Mouse (Mus musculus) induced T-regulatory cell, adult 2 months (primary cell): ENCODE data around the gene Pif1.
A peak's percentile ranks its signal among the peaks of the same experiment; 100 is the strongest.

Experiments
- DNase-seq: peaks from one replicate; pipeline ENCODE4 v3.0.0-alpha.2; 2012; ENCODE audit warnings: low read depth

Pif1 gene

GRCm38 (mm10) chr9:65561016-65561415 lies 25.9 kb upstream of the Pif1 start:
- no peak for DNase-seq

GRCm38 (mm10) chr9:65562081-65562506 lies 24.9 kb upstream of the Pif1 start:
- DNase-seq: no peak

GRCm38 (mm10) chr9:65563073-65563472 lies 23.9 kb upstream of the Pif1 start:
- no peak for DNase-seq

- no peak for DNase-seq
Observed at GRCm38 (mm10) chr9:65564698-65565097, 22.3 kb upstream of the Pif1 start.

GRCm38 (mm10) chr9:65568787-65569186 lies 18.2 kb upstream of the Pif1 start:
- DNase-seq: no peak

GRCm38 (mm10) chr9:65569491-65569971 lies 17.4 kb upstream of the Pif1 start:
- DNase-seq: no peak

- no peak for DNase-seq
Observed at GRCm38 (mm10) chr9:65572837-65573236, 14.1 kb upstream of the Pif1 start.

GRCm38 (mm10) chr9:65574513-65575392 lies 12.2 kb upstream of the Pif1 start:
- DNase-seq: no peak

- no peak for DNase-seq
Observed at GRCm38 (mm10) chr9:65575393-65576196, 11.4 kb upstream of the Pif1 start.

- DNase-seq: no peak
Observed at GRCm38 (mm10) chr9:65576861-65577510, 10.0 kb upstream of the Pif1 start.

- DNase-seq: no peak
Observed at GRCm38 (mm10) chr9:65577511-65578196, 9.3 kb upstream of the Pif1 start.

- DNase-seq: peak; percentile 75
Observed at GRCm38 (mm10) chr9:65578801-65579249, 8.1 kb upstream of the Pif1 start.

- peak; percentile 97 for DNase-seq
Observed at GRCm38 (mm10) chr9:65579781-65580371, 7.1 kb upstream of the Pif1 start, which contains the start of gene Plekho2. Gene Plekho2 (minus strand): TSS chr9:65580040.

GRCm38 (mm10) chr9:65580401-65581256 lies 6.3 kb upstream of the Pif1 start:
- DNase-seq: peak; percentile 96

- DNase-seq: peak; percentile 78
Observed at GRCm38 (mm10) chr9:65583045-65583444, 3.9 kb upstream of the Pif1 start.

GRCm38 (mm10) chr9:65587270-65587572 lies 261 bp downstream of the Pif1 start:
- no peak for DNase-seq

GRCm38 (mm10) chr9:65587573-65588358 lies 806 bp downstream of the Pif1 start:
- DNase-seq: peak; percentile 68

GRCm38 (mm10) chr9:65589091-65589490 lies 2.1 kb downstream of the Pif1 start:
- no peak for DNase-seq

- DNase-seq: no peak
Observed at GRCm38 (mm10) chr9:65592721-65593120, 5.8 kb downstream of the Pif1 start.

- no peak for DNase-seq
Observed at GRCm38 (mm10) chr9:65593596-65593995, 6.6 kb downstream of the Pif1 start.
